Mouse (Mus musculus) C2C12 (cell line): ENCODE results near the gene Ghr. TPM values are rescaled to one million over a fixed set of nuclear protein-coding genes. Genes with fewer than 3 reads are reported as not detected.

Source experiments
- H3K27me3 ChIP-seq: one replicate; pipeline ENCODE4 v1.6.1; 2011; ENCODE audit not compliant: control insufficient read depth, insufficient read depth, insufficient read length
- H3K36me3 ChIP-seq: one replicate; pipeline ENCODE4 v1.6.1; 2011; ENCODE audit not compliant: control insufficient read depth, insufficient read depth
- H3K4me3 ChIP-seq: one replicate; pipeline ENCODE4 v1.5.1; 2011; ENCODE audit warnings: mild to moderate bottlenecking, control low read depth; ENCODE audit not compliant: poor library complexity, insufficient read depth, severe bottlenecking
- H3K79me2 ChIP-seq: one replicate; pipeline ENCODE4 v1.6.1; 2011; ENCODE audit not compliant: control insufficient read depth, insufficient read depth
- H3K79me3 ChIP-seq: one replicate; pipeline ENCODE4 v1.6.1; 2011; ENCODE audit warnings: low read depth, control low read depth
- H3ac ChIP-seq: one replicate; pipeline ENCODE3; 2011; ENCODE audit warnings: low read depth; ENCODE audit not compliant: control insufficient read depth, insufficient read length
- CEBPB ChIP-seq: IDR thresholded peaks from one replicate; pipeline ENCODE4 v1.6.1; 2011; ENCODE audit warnings: low read depth, mild to moderate bottlenecking, control low read depth, moderate library complexity
- CTCF ChIP-seq: IDR thresholded peaks from one replicate; pipeline ENCODE4 v1.5.1; 2011; ENCODE audit not compliant: control insufficient read depth, insufficient read depth, insufficient read length
- FOSL1 ChIP-seq: IDR thresholded peaks from one replicate; pipeline ENCODE4 v1.8.0; 2011; ENCODE audit warnings: mild to moderate bottlenecking, low read length; ENCODE audit not compliant: poor library complexity, insufficient read depth, severe bottlenecking
- MAX ChIP-seq: IDR thresholded peaks from one replicate; pipeline ENCODE4 v1.6.1; 2011; ENCODE audit warnings: mild to moderate bottlenecking, control low read depth
- MYOD1 ChIP-seq: IDR thresholded peaks from one replicate; pipeline ENCODE4 v1.6.1; 2011; ENCODE audit warnings: low read depth; ENCODE audit not compliant: control insufficient read depth, insufficient read length
- MYOG ChIP-seq: IDR thresholded peaks from one replicate; pipeline ENCODE4 v1.6.1; 2011; ENCODE audit not compliant: control insufficient read depth, insufficient read length; ENCODE audit errors: extremely low read depth
- USF1 ChIP-seq: IDR thresholded peaks from one replicate; pipeline ENCODE4 v1.6.1; 2011; ENCODE audit warnings: low read depth, mild to moderate bottlenecking, control low read depth, moderate library complexity
- polyA plus RNA-seq: library from polyadenylated mRNA; unstranded; fragments of >200 nt; fragmentation: generic; extraction: Trizol; gene quantifications from one replicate; pipeline ENCODE4 v1.2.1, GENCODE M21; 2012; ENCODE audit warnings: missing spikeins

Gene Ghr
- polyA plus RNA-seq, 1 experiment: 10.6 TPM

GRCm38 (mm10) chr15:3563929-3564516 is 19.3 kb downstream of the Ghr start:
- Histone ChIP-seq H3K4me3 (no peak overlapping the region), H3K79me3 (no peaks in the 10 kb centered on the region), H3K27me3 (no peaks in the 10 kb centered on the region), H3K36me3 (no peaks in the 10 kb centered on the region), H3ac (no peak overlapping the region), H3K79me2 (no peaks in the 10 kb centered on the region)
- TF ChIP-seq CEBPB (no peak), MYOG (no peak), USF1 (no peak), MAX (no peak), CTCF (no peak), FOSL1 (no peak), MYOD1 (no peak)

DNA sequence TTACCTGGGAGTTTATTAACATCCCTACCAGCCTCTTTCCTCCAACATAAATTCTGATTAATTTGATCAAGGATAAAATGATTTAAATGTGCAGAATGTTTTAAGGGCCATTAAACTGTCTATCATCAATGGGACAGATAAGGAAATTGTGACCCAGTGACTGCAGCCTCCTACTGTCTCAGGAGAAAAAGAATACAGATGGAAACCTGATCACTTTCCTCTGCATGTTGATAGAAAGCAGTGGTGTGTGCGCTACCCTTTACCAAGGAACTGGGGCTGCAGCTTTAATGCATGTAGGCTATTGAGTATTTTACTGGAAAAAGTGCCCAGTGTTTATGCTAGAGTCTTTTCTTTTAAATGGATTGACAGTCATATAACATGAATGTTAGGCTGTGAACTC is 19.8 kb downstream of the Ghr start:
- Histone ChIP-seq H3K79me3 (no peaks in the 10 kb centered on the region), H3ac (no peak overlapping the region), H3K79me2 (no peaks in the 10 kb centered on the region), H3K27me3 (no peaks in the 10 kb centered on the region), H3K4me3 (no peak overlapping the region), H3K36me3 (no peaks in the 10 kb centered on the region)
- no peak for TF ChIP-seq MYOG
- TF ChIP-seq CEBPB: no peak
- no peak for TF ChIP-seq MYOD1
- no peak for TF ChIP-seq MAX
- no peak for TF ChIP-seq FOSL1
- no peak for TF ChIP-seq USF1
- TF ChIP-seq CTCF: no peak

DNA sequence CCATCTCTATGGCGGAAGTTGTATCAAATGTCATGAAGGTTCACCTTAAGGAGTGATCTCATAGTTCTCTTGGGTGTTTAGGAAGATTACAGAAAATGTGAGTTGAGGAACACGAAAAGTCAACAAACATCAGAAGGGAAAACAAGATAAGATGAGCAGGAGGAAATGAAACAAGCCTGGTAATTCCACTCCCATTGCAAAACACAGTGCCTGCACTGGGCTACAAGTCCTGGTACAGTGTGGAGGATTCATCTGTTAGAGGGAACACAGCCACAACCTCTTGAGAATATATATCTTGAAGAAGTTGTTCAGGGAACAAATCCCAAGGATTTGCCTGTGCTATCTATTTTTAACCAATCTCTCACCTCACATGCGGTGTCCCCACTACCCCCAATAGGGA is 24.8 kb downstream of the Ghr start:
- H3K79me2 ChIP-seq: no peaks in the 10 kb centered on the region
- TF ChIP-seq CEBPB: no peak
- TF ChIP-seq MAX: no peak
- TF ChIP-seq FOSL1: no peak
- no peak for TF ChIP-seq MYOG
- TF ChIP-seq MYOD1: no peak
- no peak for TF ChIP-seq USF1
- TF ChIP-seq CTCF: no peak
- H3K79me3 ChIP-seq: no peaks in the 10 kb centered on the region
- no peak overlapping the region for H3ac ChIP-seq
- H3K36me3 ChIP-seq: no peaks in the 10 kb centered on the region
- no peaks in the 10 kb centered on the region for H3K27me3 ChIP-seq
- no peak overlapping the region for H3K4me3 ChIP-seq

GRCm38 (mm10) chr15:3544289-3544688 is 39.0 kb downstream of the Ghr start:
- H3K4me3 ChIP-seq: no peak overlapping the region
- no peak for TF ChIP-seq FOSL1
- no peak for TF ChIP-seq CEBPB
- TF ChIP-seq MYOD1: no peak
- no peak for TF ChIP-seq USF1
- TF ChIP-seq MYOG: no peak
- TF ChIP-seq CTCF: no peak
- TF ChIP-seq MAX: no peak

DNA sequence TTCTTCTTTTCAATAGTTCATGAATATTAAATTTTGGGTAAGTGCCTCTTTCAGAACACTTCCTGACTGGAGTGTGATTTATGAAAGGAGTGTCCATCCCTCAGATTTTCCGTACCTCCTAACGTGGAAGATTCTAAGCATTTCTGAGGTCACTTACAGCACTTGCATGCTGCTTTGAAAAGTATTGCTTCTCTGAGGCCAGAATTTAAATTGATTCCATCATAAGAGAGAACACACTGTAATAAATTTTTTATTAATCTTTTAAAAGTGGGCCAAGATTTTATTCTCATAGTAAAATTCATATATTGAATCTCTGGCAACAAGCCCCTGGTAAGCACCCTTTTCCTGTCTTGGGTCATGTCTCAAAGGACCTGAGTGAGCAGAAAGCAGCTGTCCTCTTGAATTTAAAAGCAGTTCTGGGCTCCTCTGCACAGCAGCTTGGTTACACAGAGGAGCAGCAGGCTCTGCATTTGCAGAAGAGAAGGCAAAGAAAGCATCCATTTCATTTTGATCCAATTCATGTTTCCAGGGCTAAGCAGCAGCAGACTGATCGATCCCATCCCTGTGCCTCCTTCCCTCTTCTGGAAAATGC is 46.9 kb downstream of the Ghr start:
- Histone ChIP-seq H3ac (no peak overlapping the region), H3K27me3 (no peaks in the 10 kb centered on the region), H3K4me3 (no peak overlapping the region), H3K79me2 (no peaks in the 10 kb centered on the region), H3K36me3 (peaks cover 4% of the 10 kb centered on the region), H3K79me3 (no peaks in the 10 kb centered on the region)
- TF ChIP-seq MYOG (no peak), FOSL1 (no peak), MYOD1 (no peak), CTCF (no peak)

More at GRCm38 (mm10) chr15:3544289-3544688, 39.0 kb downstream of the Ghr start:
- Histone ChIP-seq H3K79me3 (no peaks in the 10 kb centered on the region), H3ac (no peak overlapping the region), H3K36me3 (no peaks in the 10 kb centered on the region), H3K27me3 (no peaks in the 10 kb centered on the region), H3K79me2 (no peaks in the 10 kb centered on the region)

- no peak for TF ChIP-seq CEBPB
- TF ChIP-seq USF1: no peak
- no peak for TF ChIP-seq FOSL1
- TF ChIP-seq CTCF: no peak
- TF ChIP-seq MYOD1: no peak
- no peak for TF ChIP-seq MYOG
- no peak for TF ChIP-seq MAX
- no peaks in the 10 kb centered on the region for H3K79me2 ChIP-seq
- no peaks in the 10 kb centered on the region for H3K27me3 ChIP-seq
- H3K36me3 ChIP-seq: no peaks in the 10 kb centered on the region
- H3K4me3 ChIP-seq: no peak overlapping the region
- H3ac ChIP-seq: no peak overlapping the region
- no peaks in the 10 kb centered on the region for H3K79me3 ChIP-seq
Measured at GRCm38 (mm10) chr15:3514027-3514426, 69.3 kb downstream of the Ghr start.
